In genomic region chr17:11267951-11268350, GRCm38 (mm10) we compare ENCODE assay signal across 12 mouse cellular contexts.
"Had no signal": no experiment of that assay in that cellular context is flagged by ENCODE, and none has a peak within 500 bp of the region (broad histone marks: within the 10 kb centered on the region; RNA-seq: fewer than 3 reads in every experiment).

No protein-coding gene starts in this region.

- DNase-seq: retina, postnatal 1 day; right cerebral cortex, adult 18-20 months; right cerebral cortex, postnatal 14 days; right cerebral cortex, postnatal 25 days; right cerebral cortex, postnatal 4 days; spleen, adult 18-20 months; thymus, adult 18-20 months; thymus, adult 2 months; thymus, postnatal 14 days; thymus, postnatal 25 days; thymus, postnatal 36 days; thymus, postnatal 4 days had no signal
